Mouse (Mus musculus) adrenal gland, adult 2 months (tissue): Measurements from ENCODE around the gene Icosl. TPM values are rescaled to one million over a fixed set of nuclear protein-coding genes. Genes with fewer than 3 reads are reported as not detected.
A peak's percentile ranks its signal among the peaks of the same experiment; 100 is the strongest.
"Not testable (repeated sequence)": the region's sequence is repeated elsewhere in the genome, so short reads cannot be mapped to it uniquely, and the experiment has no call there.

Experiments used
- DNase-seq: peaks from one replicate; pipeline ENCODE4 v3.0.0; 2021
- polyA plus RNA-seq: library from polyadenylated mRNA; depleted of rRNA; stranded (reverse); fragments of >200 nt; gene quantifications from 2 replicates; pipeline ENCODE4 v1.2.3, GENCODE M21; 2012; rRNA removed
- total RNA-seq, 2 experiments: library from RNA; stranded (reverse); gene quantifications; 2 replicates each; pipeline ENCODE4 v1.2.3; 2021

The Icosl gene
- total and polyA plus RNA-seq, 3 experiments: 14.9 to 32.0 (median 16.4) TPM

GRCm38 (mm10) chr10:78115153-78115552, 46.1 kb downstream of the Icosl start:
- no peak for DNase-seq

GRCm38 (mm10) chr10:78119422-78119821, 50.3 kb downstream of the Icosl start:
- no peak for DNase-seq

- DNase-seq: not testable (repeated sequence)
Observed at GRCm38 (mm10) chr10:78124137-78124536, 55.0 kb downstream of the Icosl start.

GRCm38 (mm10) chr10:78125061-78125460, 56.0 kb downstream of the Icosl start:
- not testable (repeated sequence) for DNase-seq

GRCm38 (mm10) chr10:78126311-78126710, 57.2 kb downstream of the Icosl start:
- DNase-seq: no peak

GRCm38 (mm10) chr10:78127046-78127870, 58.2 kb downstream of the Icosl start:
- DNase-seq: peak; percentile 21

GRCm38 (mm10) chr10:78127931-78128330, 58.8 kb downstream of the Icosl start:
- DNase-seq: no peak

- no peak for DNase-seq
Observed at GRCm38 (mm10) chr10:78128647-78129046, 59.5 kb downstream of the Icosl start.

- DNase-seq: peak; percentile 41
Observed at GRCm38 (mm10) chr10:78129423-78129822, 60.3 kb downstream of the Icosl start.

- DNase-seq: peak; percentile 27
Observed at GRCm38 (mm10) chr10:78129998-78130397, 60.9 kb downstream of the Icosl start.

Other genes starting within 250 kb of the Icosl start
- gene Krtap10-4, start 242.2 kb upstream of the Icosl start, total RNA-seq: not detected
- gene Krtap10-4, start 242.2 kb upstream of the Icosl start, polyA plus RNA-seq: not detected in 2 replicates
- gene Krtap10-10, start 233.4 kb upstream of the Icosl start, total RNA-seq: not detected
- not detected in 2 replicates for gene Krtap10-10, start 233.4 kb upstream of the Icosl start, polyA plus RNA-seq
- not detected for gene Gm36176, start 222.5 kb upstream of the Icosl start, total RNA-seq
- not detected in 2 replicates for gene Gm36176, start 222.5 kb upstream of the Icosl start, polyA plus RNA-seq
- not detected for gene Gm10318, start 216.4 kb upstream of the Icosl start, total RNA-seq
- not detected in 2 replicates for gene Gm10318, start 216.4 kb upstream of the Icosl start, polyA plus RNA-seq
- not detected for gene Gm3285, start 207.3 kb upstream of the Icosl start, total RNA-seq
- gene Gm3285, start 207.3 kb upstream of the Icosl start, polyA plus RNA-seq: not detected in 2 replicates
- 1 to 10 TPM; 5.2 to 8.1 TPM for gene Lrrc3, start 166.8 kb upstream of the Icosl start, total RNA-seq
- gene Lrrc3, start 166.8 kb upstream of the Icosl start, polyA plus RNA-seq: 4.1 and 6.3 TPM in 2 replicates
- 1 to 10 TPM; 2.6 to 3.2 TPM for gene Trpm2, start 98.7 kb upstream of the Icosl start, total RNA-seq
- 3.0 and 3.1 TPM in 2 replicates for gene Trpm2, start 98.7 kb upstream of the Icosl start, polyA plus RNA-seq
- 10 to 100 TPM; 19.7 to 23.7 TPM for gene 1810043G02Rik, start 90.8 kb upstream of the Icosl start, total RNA-seq
- gene 1810043G02Rik, start 90.8 kb upstream of the Icosl start, polyA plus RNA-seq: 92.1 and 111 TPM in 2 replicates
- 100 to 1,000 TPM; 128 to 145 TPM for gene Pfkl, start 59.2 kb upstream of the Icosl start, total RNA-seq
- gene Pfkl, start 59.2 kb upstream of the Icosl start, polyA plus RNA-seq: 122 and 138 TPM in 2 replicates
- gene Dnmt3l, start 27.4 kb upstream of the Icosl start, total RNA-seq: 10 to 100 TPM; 23.2 to 29.5 TPM
- gene Dnmt3l, start 27.4 kb upstream of the Icosl start, polyA plus RNA-seq: 14.6 and 15.5 TPM in 2 replicates
- gene Aire, start 25.7 kb upstream of the Icosl start, total RNA-seq: not detected
- 0.08 TPM in 1 of 2 replicates, not detected in the other for gene Aire, start 25.7 kb upstream of the Icosl start, polyA plus RNA-seq
- gene D10Jhu81e, start 100.5 kb downstream of the Icosl start, total RNA-seq: 100 to 1,000 TPM; 266 to 267 TPM
- gene D10Jhu81e, start 100.5 kb downstream of the Icosl start, polyA plus RNA-seq: 741 and 784 TPM in 2 replicates
- gene Pwp2, start 115.8 kb downstream of the Icosl start, total RNA-seq: 10 to 100 TPM; 14.0 to 17.4 TPM
- gene Pwp2, start 115.8 kb downstream of the Icosl start, polyA plus RNA-seq: 7.6 and 10.7 TPM in 2 replicates
- 10 to 100 TPM; 50.7 to 51.2 TPM for gene Trappc10, start 175.3 kb downstream of the Icosl start, total RNA-seq
- 47.3 and 62.8 TPM in 2 replicates for gene Trappc10, start 175.3 kb downstream of the Icosl start, polyA plus RNA-seq